Mouse (Mus musculus) hindbrain, embryonic 16.5 days (tissue): ENCODE measurements around the gene Eif4e2. TPM values are rescaled to one million over a fixed set of nuclear protein-coding genes. Genes with fewer than 3 reads are reported as not detected.

Source experiments
- ATAC-seq: fragments of 200-750 bp; cut with Nextera tagmentation; 2 replicates; pipeline ENCODE4 v1.8.0; 2017; ENCODE audit warnings: moderate TSS enrichment, moderate library complexity
- H3K27ac ChIP-seq: fragments of 300-500 bp; sonication (generic); 2 replicates; pipeline ENCODE4 v1.5.1; 2014; ENCODE audit warnings: low read depth, mild to moderate bottlenecking, control low read depth, low read length, moderate library complexity
- H3K27me3 ChIP-seq: fragments of 300-500 bp; sonication (generic); replicated peaks from 2 replicates; pipeline ENCODE4 v1.6.1; 2014; ENCODE audit warnings: low read length; ENCODE audit not compliant: control insufficient read depth, insufficient read depth
- H3K36me3 ChIP-seq: fragments of 300-500 bp; sonication (generic); 2 replicates; pipeline ENCODE4 v1.6.1; 2014; ENCODE audit warnings: mild to moderate bottlenecking, low read length, moderate library complexity, mixed read lengths; ENCODE audit not compliant: control insufficient read depth, insufficient read depth
- H3K4me1 ChIP-seq: fragments of 300-500 bp; sonication (generic); 2 replicates; pipeline ENCODE4 v1.6.1; 2014; ENCODE audit warnings: low read depth, low read length; ENCODE audit not compliant: control insufficient read depth, insufficient read depth
- H3K4me2 ChIP-seq: fragments of 300-500 bp; sonication (generic); 2 replicates; pipeline ENCODE4 v1.6.1; 2014; ENCODE audit warnings: mild to moderate bottlenecking, low read length, control low read depth, moderate library complexity
- H3K4me3 ChIP-seq: fragments of 300-500 bp; sonication (generic); 2 replicates; pipeline ENCODE4 v1.5.1; 2014; ENCODE audit warnings: mild to moderate bottlenecking, low read length, control low read depth, moderate library complexity
- H3K9ac ChIP-seq: fragments of 300-500 bp; sonication (generic); 2 replicates; pipeline ENCODE4 v1.6.1; 2014; ENCODE audit warnings: low read depth, mild to moderate bottlenecking, control low read depth, low read length, moderate library complexity
- H3K9me3 ChIP-seq: fragments of 300-500 bp; sonication (generic); 2 replicates; pipeline ENCODE4 v1.6.1; 2014; ENCODE audit warnings: mild to moderate bottlenecking, low read length, moderate library complexity; ENCODE audit not compliant: control insufficient read depth
- WGBS: fragments of 180-500 bp; shearing (Covaris S2); extraction: QIAGEN DNeasy Blood & Tissue Kit; methylation state at CpG from one replicate; pipeline ENCODE4 v1.1.7; 2014; 5-methylcytosine and 5-hydroxymethylcytosine counted together
- polyA plus RNA-seq: library from polyadenylated mRNA; unstranded; fragments of >200 nt; fragmentation: Nextera tagmentation; extraction: Ambion mirVana; gene quantifications from 2 replicates; pipeline ENCODE4 v1.2.1, GENCODE M21; 2015

Eif4e2 gene
- polyA plus RNA-seq, 1 experiment from 2014 or later = 79.3 TPM

DNA sequence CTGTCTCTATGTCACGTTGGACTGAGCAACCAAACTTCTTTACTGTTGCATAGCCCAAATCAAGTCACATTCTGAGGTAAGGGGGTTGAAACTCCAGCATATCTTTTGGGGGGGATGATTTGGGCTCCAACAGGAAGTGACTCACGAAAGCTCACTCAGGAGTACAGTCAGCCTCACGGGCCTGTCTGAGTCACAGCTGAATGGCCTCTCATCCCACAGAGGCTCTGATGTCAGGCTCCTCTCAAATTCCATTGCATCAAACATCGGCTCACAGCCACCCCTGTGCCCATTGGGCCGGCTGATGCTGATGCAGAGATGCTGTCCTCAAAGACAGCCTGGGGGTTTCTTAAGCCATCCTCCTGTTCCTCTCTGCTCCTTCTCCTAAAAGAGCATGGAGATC, 32.8 kb upstream of the Eif4e2 start:
- Histone ChIP-seq H3K4me2 (no peak overlapping the region), H3K27me3 (peaks cover 13% of the 10 kb centered on the region), H3K9me3 (no peaks in the 10 kb centered on the region), H3K27ac (no peak overlapping the region), H3K36me3 (no peaks in the 10 kb centered on the region), H3K4me1 (peaks cover 10% of the 10 kb centered on the region; the same call in 1 of the 2 replicates), H3K4me3 (no peak overlapping the region), H3K9ac (no peak overlapping the region)
- no peak for ATAC-seq
- WGBS = 72% methylated on average over 5 of the region's 5 CpGs

DNA sequence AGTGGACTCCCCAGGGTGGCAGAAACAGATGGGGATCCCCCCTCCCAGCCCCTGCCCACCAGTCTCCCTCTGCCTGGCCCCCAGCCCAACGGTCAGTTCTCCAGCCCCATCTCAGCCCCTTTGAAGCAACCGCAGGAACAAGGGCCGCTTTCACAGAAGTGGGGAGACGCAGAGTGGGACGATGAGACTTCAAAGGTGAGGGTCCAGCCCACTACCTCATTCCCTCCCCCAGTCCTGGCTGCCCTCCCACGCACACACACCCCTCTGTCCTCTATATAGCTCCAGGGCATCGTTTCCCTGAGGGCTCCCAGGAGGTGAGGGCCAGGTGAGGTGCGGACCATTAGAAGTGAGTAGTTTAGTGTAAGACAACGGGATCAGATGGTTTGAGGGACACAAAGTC, 30.7 kb upstream of the Eif4e2 start, which contains the start of gene Prss56:
Gene Prss56, plus strand, starts transcription at position 301 of the 400 bp plus-strand sequence.
- H3K4me2 ChIP-seq = no peak within 1 kb of the TSS
- H3K27me3 ChIP-seq = peaks cover 23% of the 10 kb centered on the region

DNA sequence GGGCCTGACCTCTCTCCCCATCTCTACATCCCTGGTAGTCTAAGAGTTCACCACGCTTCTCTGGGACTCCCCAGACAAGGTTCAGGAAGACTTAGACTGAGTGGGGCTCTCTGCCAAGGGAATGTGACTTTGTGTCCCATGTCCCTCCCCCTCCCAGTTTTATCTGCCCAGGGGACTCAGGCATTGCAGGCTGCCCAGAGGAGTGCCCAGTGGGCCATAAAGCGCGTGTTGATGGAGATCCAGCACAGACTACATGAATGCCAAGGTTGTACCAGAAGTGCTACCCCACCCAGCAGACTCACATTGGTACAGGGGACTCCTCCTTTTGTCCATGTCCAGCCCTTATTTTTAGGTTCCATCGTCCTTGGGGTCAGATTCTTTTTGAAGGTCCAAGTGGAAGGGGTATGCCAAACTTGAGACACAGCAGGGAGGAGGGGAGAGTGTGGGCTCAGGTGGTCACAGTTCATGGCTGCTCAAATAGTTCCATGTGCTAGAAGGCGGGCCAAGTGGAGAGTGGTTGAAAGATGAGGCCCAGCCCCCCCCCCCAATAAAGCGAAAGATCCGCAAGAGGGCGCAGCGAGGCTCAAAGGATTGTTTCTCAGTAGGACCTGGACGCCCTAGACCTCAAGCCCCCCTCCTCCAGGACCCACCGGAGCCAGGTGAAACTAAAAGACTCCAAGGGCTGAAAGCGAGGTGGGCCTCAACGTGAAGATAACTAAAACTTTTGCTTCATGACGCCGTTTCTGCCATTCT, 29.5 kb upstream of the Eif4e2 start:
- Histone ChIP-seq H3K27me3 (peaks cover 24% of the 10 kb centered on the region), H3K9ac (no peak overlapping the region), H3K36me3 (no peaks in the 10 kb centered on the region), H3K4me2 (peak overlapping the region; percentile 33), H3K9me3 (no peaks in the 10 kb centered on the region), H3K27ac (no peak overlapping the region), H3K4me1 (peaks cover 18% of the 10 kb centered on the region), H3K4me3 (peak overlapping the region; percentile 3; the same call in 1 of the 2 replicates)
- WGBS = 31% methylated on average over 15 of the region's 15 CpGs
- ATAC-seq = no peak

More for the DNA sequence above, 30.7 kb upstream of the Eif4e2 start, which contains the start of gene Prss56:
- 64% methylated on average over 9 of the region's 9 CpGs for WGBS
- H3K9ac ChIP-seq = no peak within 1 kb of the TSS
- peaks cover 18% of the 10 kb centered on the region for H3K4me1 ChIP-seq
- H3K36me3 ChIP-seq = no peaks in the 10 kb centered on the region
- H3K4me3 ChIP-seq = no peak within 1 kb of the TSS
- no peak within 1 kb of the TSS for H3K27ac ChIP-seq
- no peaks in the 10 kb centered on the region for H3K9me3 ChIP-seq
- no peak for ATAC-seq

DNA sequence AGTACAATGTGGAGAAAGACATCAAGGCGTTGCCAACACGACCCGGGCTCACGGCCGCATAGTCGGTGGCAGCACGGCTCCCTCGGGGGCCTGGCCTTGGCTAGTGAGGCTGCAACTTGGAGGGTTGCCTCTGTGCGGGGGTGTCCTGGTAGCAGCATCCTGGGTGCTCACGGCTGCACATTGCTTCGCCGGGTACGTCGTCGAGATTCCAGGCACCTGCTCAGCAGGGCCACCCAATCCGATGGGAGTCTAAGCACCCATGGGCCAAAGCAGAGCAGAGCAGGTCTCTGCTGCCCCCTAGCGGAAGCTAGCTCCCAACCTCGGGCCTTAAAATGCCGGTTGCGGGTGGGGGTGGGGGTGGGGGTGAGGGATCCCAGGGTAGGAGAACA, 29.0 kb upstream of the Eif4e2 start:
- 8% methylated on average over 20 of the region's 20 CpGs for WGBS
- no peak for ATAC-seq
- Histone ChIP-seq H3K4me1 (peaks cover 18% of the 10 kb centered on the region), H3K27me3 (peaks cover 26% of the 10 kb centered on the region), H3K27ac (no peak overlapping the region), H3K4me2 (peak overlapping the region; percentile 33), H3K9ac (no peak overlapping the region), H3K36me3 (no peaks in the 10 kb centered on the region), H3K9me3 (no peaks in the 10 kb centered on the region), H3K4me3 (peak overlapping the region; percentile 3; the same call in 1 of the 2 replicates)

DNA sequence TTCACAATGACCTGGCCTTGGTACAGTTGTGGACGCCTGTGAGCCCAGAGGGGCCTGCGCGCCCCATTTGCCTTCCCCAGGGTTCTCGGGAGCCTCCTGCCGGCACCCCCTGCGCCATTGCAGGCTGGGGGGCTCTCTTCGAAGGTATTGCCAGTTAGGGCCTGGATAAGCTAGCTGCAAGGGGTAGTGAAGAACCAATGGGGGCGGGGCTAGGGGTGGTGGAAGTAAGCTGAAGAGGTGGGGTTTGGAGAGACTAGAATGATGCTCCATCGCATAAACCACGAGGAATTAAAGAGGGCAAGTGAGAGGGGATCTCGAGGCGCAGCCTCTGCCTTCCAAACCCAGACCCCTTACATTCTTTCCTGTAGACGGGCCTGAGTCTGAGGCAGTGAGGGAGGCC, 28.2 kb upstream of the Eif4e2 start:
- Histone ChIP-seq H3K36me3 (no peaks in the 10 kb centered on the region), H3K9ac (peak overlapping the region; percentile 17; the same call in 1 of the 2 replicates), H3K4me3 (no peak overlapping the region), H3K4me2 (no peak overlapping the region; the same call in 1 of the 2 replicates), H3K27ac (no peak overlapping the region), H3K4me1 (peaks cover 18% of the 10 kb centered on the region), H3K9me3 (no peaks in the 10 kb centered on the region), H3K27me3 (peaks cover 26% of the 10 kb centered on the region)
- ATAC-seq = no peak
- WGBS = 15% methylated on average over 13 of the region's 13 CpGs

- Histone ChIP-seq H3K36me3 (no peaks in the 10 kb centered on the region), H3K27ac (no peak overlapping the region), H3K27me3 (peaks cover 26% of the 10 kb centered on the region), H3K9me3 (no peaks in the 10 kb centered on the region), H3K9ac (peak overlapping the region; percentile 67), H3K4me3 (peak overlapping the region; percentile 59), H3K4me1 (peaks cover 18% of the 10 kb centered on the region), H3K4me2 (peak overlapping the region; percentile 97)
- ATAC-seq = peak; percentile 73
- under 1% methylated on average over 51 of the region's 54 CpGs for WGBS
Observed at GRCm38 (mm10) chr1:87186261-87187036, 27.3 kb upstream of the Eif4e2 start.

- Histone ChIP-seq H3K27ac (no peak overlapping the region), H3K4me1 (peaks cover 18% of the 10 kb centered on the region), H3K4me2 (peak overlapping the region; percentile 97), H3K27me3 (peaks cover 26% of the 10 kb centered on the region), H3K9me3 (no peaks in the 10 kb centered on the region), H3K9ac (peak overlapping the region; percentile 67), H3K36me3 (no peaks in the 10 kb centered on the region), H3K4me3 (peak overlapping the region; percentile 59)
- WGBS = under 1% methylated on average over 15 of the region's 15 CpGs
- peak; percentile 50 for ATAC-seq
Observed at GRCm38 (mm10) chr1:87187037-87187355, 26.7 kb upstream of the Eif4e2 start.

DNA sequence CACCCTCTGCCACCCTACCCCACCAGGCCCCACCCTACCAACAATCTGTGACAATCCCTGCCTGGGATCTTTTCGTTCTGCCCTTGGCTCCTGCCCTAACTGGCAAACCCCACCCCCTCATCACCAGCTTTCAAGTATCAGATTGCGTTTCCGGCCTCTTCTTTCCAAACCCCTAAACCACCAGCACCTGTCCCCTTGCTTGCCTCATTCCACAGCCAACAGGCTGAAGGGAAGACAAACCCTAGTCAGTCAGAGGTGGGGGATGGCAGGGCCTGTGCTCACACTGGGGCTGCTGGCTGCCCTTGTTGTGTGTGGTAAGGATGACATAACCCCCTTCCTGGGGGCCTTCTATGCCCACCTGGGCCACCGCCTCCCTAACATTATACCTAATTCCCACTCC, 23.3 kb upstream of the Eif4e2 start, which contains the start of gene Chrnd:
Gene Chrnd, plus strand, starts transcription at position 179 of the 400 bp plus-strand sequence.
- no peaks in the 10 kb centered on the region for H3K36me3 ChIP-seq
- ATAC-seq = no peak
- H3K9me3 ChIP-seq = no peaks in the 10 kb centered on the region
- 37% methylated on average over 4 of the region's 4 CpGs for WGBS
- no peak within 1 kb of the TSS for H3K27ac ChIP-seq
- no peak within 1 kb of the TSS for H3K4me3 ChIP-seq
- H3K4me2 ChIP-seq = no peak within 1 kb of the TSS
- no peak within 1 kb of the TSS for H3K9ac ChIP-seq
- peaks cover 9% of the 10 kb centered on the region for H3K4me1 ChIP-seq
- H3K27me3 ChIP-seq = peaks cover 18% of the 10 kb centered on the region

DNA sequence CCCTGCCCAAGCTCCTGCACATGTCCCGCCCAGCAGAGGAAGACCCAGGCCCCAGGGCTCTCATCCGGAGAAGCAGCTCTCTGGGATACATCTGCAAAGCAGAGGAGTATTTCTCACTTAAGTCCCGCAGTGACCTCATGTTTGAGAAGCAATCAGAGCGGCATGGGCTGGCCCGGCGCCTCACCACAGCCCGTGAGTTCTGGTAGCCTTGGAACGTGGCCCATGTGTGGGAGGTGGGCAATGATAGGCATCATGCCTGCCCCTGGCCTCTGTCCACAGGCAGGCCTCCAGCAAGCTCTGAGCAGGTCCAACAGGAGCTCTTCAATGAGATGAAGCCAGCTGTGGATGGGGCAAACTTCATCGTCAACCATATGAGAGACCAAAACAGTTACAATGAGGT, 16.4 kb upstream of the Eif4e2 start:
- Histone ChIP-seq H3K4me1 (no peaks in the 10 kb centered on the region), H3K4me2 (no peak overlapping the region), H3K27ac (no peak overlapping the region), H3K9me3 (no peaks in the 10 kb centered on the region), H3K27me3 (no peaks in the 10 kb centered on the region; the same call in 1 of the 2 replicates), H3K4me3 (no peak overlapping the region), H3K9ac (no peak overlapping the region), H3K36me3 (no peaks in the 10 kb centered on the region)
- no peak for ATAC-seq
- WGBS = 86% methylated on average over 9 of the region's 9 CpGs
